Mouse (Mus musculus): ENCODE data around the gene 4930558C23Rik.
"Not testable (repeated sequence)": the region's sequence is repeated elsewhere in the genome, so short reads cannot be mapped to it uniquely, and the experiment has no call there.

GRCm38 (mm10) chr3:95355911-95356544 lies 46.6 kb downstream of the 4930558C23Rik start:
- not testable (repeated sequence) for TF ChIP-seq CTCF (IDR thresholded peaks at IDR 0.05; ENCODE audit: low read depth, low read length); POLR2A (IDR thresholded peaks at IDR 0.05; ENCODE audit: borderline replicate concordance, low read depth, low read length)
